Mouse (Mus musculus) megakaryocyte, embryonic 14.5 days (primary cell): Measurements from ENCODE around the gene Arsb.

Experiments used
- FLI1 ChIP-seq: IDR thresholded peaks from 2 replicates; pipeline ENCODE4 v1.6.1; 2012; ENCODE audit warnings: low read length, inconsistent platforms, mixed read lengths
- GATA1 ChIP-seq: IDR thresholded peaks from 3 replicates; pipeline ENCODE4 v1.6.1; 2012; ENCODE audit warnings: mixed read lengths, low read length, inconsistent platforms, borderline replicate concordance

- TF ChIP-seq GATA1 = no peak
- TF ChIP-seq FLI1 = no peak
These were observed 106.5 kb downstream of the Arsb start for GRCm38 (mm10) chr13:93877924-93878323.
